Mouse (Mus musculus): Measurements from ENCODE around the gene Ggct. TPM values are rescaled to one million over a fixed set of nuclear protein-coding genes. Genes with fewer than 3 reads are reported as not detected.

Gene Ggct
- polyA plus RNA-seq, 1 experiment from 2014 or later: 2.9 TPM

GRCm38 (mm10) chr6:55003559-55003958 is 10.8 kb upstream of the Ggct start:
- no peak for ATAC-seq (ENCODE audit: low read depth)
- WGBS (ENCODE audit: insufficient replicate concordance): 31% methylated on average over 4 of the region's 4 CpGs
- no peak overlapping the region for H3K9ac ChIP-seq (ENCODE audit: low read depth, low read length)

GRCm38 (mm10) chr6:55002438-55002837 is 9.7 kb upstream of the Ggct start:
- Histone ChIP-seq H3K4me1 (ENCODE audit: control insufficient read depth, low read depth, low read length) (no peaks in the 10 kb centered on the region), H3K27me3 (ENCODE audit: control insufficient read depth, insufficient read depth, low read depth, low read length) (no peaks in the 10 kb centered on the region), H3K4me2 (ENCODE audit: low read depth, low read length) (no peak overlapping the region), H3K4me3 (ENCODE audit: low read depth, low read length) (no peak overlapping the region), H3K9ac (ENCODE audit: low read depth, low read length) (no peak overlapping the region), H3K9me3 (replicated peaks; ENCODE audit: control insufficient read depth, low read length) (no peaks in the 10 kb centered on the region), H3K36me3 (ENCODE audit: control insufficient read depth, insufficient read depth) (no peaks in the 10 kb centered on the region), H3K27ac (ENCODE audit: low read length) (no peak overlapping the region)
- WGBS (ENCODE audit: insufficient replicate concordance): 54% methylated on average over 4 of the region's 4 CpGs
- no peak for ATAC-seq (ENCODE audit: low read depth)

More at GRCm38 (mm10) chr6:55003559-55003958, 10.8 kb upstream of the Ggct start:
- H3K4me1 ChIP-seq (ENCODE audit: control insufficient read depth, low read depth, low read length): no peaks in the 10 kb centered on the region
- H3K36me3 ChIP-seq (ENCODE audit: control insufficient read depth, insufficient read depth): no peaks in the 10 kb centered on the region
- no peaks in the 10 kb centered on the region for H3K9me3 ChIP-seq (replicated peaks; ENCODE audit: control insufficient read depth, low read length)
- H3K27me3 ChIP-seq (ENCODE audit: control insufficient read depth, insufficient read depth, low read depth, low read length): no peaks in the 10 kb centered on the region
- H3K4me3 ChIP-seq (ENCODE audit: low read depth, low read length): no peak overlapping the region
- no peak overlapping the region for H3K4me2 ChIP-seq (ENCODE audit: low read depth, low read length)
- H3K27ac ChIP-seq (ENCODE audit: low read length): no peak overlapping the region

- Histone ChIP-seq H3K9me3 (replicated peaks; ENCODE audit: control insufficient read depth, low read length) (no peaks in the 10 kb centered on the region), H3K4me3 (ENCODE audit: low read depth, low read length) (no peak overlapping the region), H3K36me3 (ENCODE audit: control insufficient read depth, insufficient read depth) (no peaks in the 10 kb centered on the region), H3K9ac (ENCODE audit: low read depth, low read length) (no peak overlapping the region), H3K4me1 (ENCODE audit: control insufficient read depth, low read depth, low read length) (no peaks in the 10 kb centered on the region), H3K27me3 (ENCODE audit: control insufficient read depth, insufficient read depth, low read depth, low read length) (no peaks in the 10 kb centered on the region), H3K27ac (ENCODE audit: low read length) (no peak overlapping the region), H3K4me2 (ENCODE audit: low read depth, low read length) (no peak overlapping the region)
- ATAC-seq (ENCODE audit: low read depth): no peak
- 47% methylated on average over 4 of the region's 4 CpGs for WGBS (ENCODE audit: insufficient replicate concordance)
These were observed 8.6 kb upstream of the Ggct start for GRCm38 (mm10) chr6:55001320-55001719.

- Histone ChIP-seq H3K4me2 (ENCODE audit: low read depth, low read length) (no peak overlapping the region), H3K4me3 (ENCODE audit: low read depth, low read length) (no peak overlapping the region), H3K27me3 (ENCODE audit: control insufficient read depth, insufficient read depth, low read depth, low read length) (no peaks in the 10 kb centered on the region), H3K4me1 (ENCODE audit: control insufficient read depth, low read depth, low read length) (peaks cover 4% of the 10 kb centered on the region), H3K27ac (ENCODE audit: low read length) (no peak overlapping the region), H3K9ac (ENCODE audit: low read depth, low read length) (no peak overlapping the region), H3K36me3 (ENCODE audit: control insufficient read depth, insufficient read depth) (no peaks in the 10 kb centered on the region), H3K9me3 (replicated peaks; ENCODE audit: control insufficient read depth, low read length) (no peaks in the 10 kb centered on the region)
- no peak for ATAC-seq (ENCODE audit: low read depth)
- WGBS (ENCODE audit: insufficient replicate concordance): 63% methylated on average over 6 of the region's 6 CpGs
These were observed 5.0 kb upstream of the Ggct start for GRCm38 (mm10) chr6:54997726-54998125.

- 71% methylated on average over 3 of the region's 3 CpGs for WGBS (ENCODE audit: insufficient replicate concordance)
These were observed 3.6 kb upstream of the Ggct start for GRCm38 (mm10) chr6:54996361-54996760.

GRCm38 (mm10) chr6:54992141-54992540 is 609 bp downstream of the Ggct start:
- no peaks in the 10 kb centered on the region for H3K27me3 ChIP-seq (ENCODE audit: control insufficient read depth, insufficient read depth, low read depth, low read length)
- WGBS (ENCODE audit: insufficient replicate concordance): under 1% methylated on average over 7 of the region's 7 CpGs
- H3K4me1 ChIP-seq (ENCODE audit: control insufficient read depth, low read depth, low read length): peaks cover 18% of the 10 kb centered on the region
- peak overlapping the region; percentile 98 for H3K4me2 ChIP-seq (ENCODE audit: low read depth, low read length)
- H3K36me3 ChIP-seq (ENCODE audit: control insufficient read depth, insufficient read depth): no peaks in the 10 kb centered on the region
- no peaks in the 10 kb centered on the region for H3K9me3 ChIP-seq (replicated peaks; ENCODE audit: control insufficient read depth, low read length)
- peak overlapping the region; percentile 60 for H3K9ac ChIP-seq (ENCODE audit: low read depth, low read length)
- ATAC-seq (ENCODE audit: low read depth): no peak
- peak overlapping the region; percentile 64 for H3K4me3 ChIP-seq (ENCODE audit: low read depth, low read length)
- H3K27ac ChIP-seq (ENCODE audit: low read length): no peak overlapping the region

More at GRCm38 (mm10) chr6:54996361-54996760, 3.6 kb upstream of the Ggct start:
- no peaks in the 10 kb centered on the region for H3K36me3 ChIP-seq (ENCODE audit: control insufficient read depth, insufficient read depth)
- H3K27ac ChIP-seq (ENCODE audit: low read length): no peak overlapping the region
- H3K4me2 ChIP-seq (ENCODE audit: low read depth, low read length): no peak overlapping the region
- H3K4me3 ChIP-seq (ENCODE audit: low read depth, low read length): no peak overlapping the region
- H3K4me1 ChIP-seq (ENCODE audit: control insufficient read depth, low read depth, low read length): peaks cover 16% of the 10 kb centered on the region
- no peak overlapping the region for H3K9ac ChIP-seq (ENCODE audit: low read depth, low read length)
- ATAC-seq (ENCODE audit: low read depth): no peak
- no peaks in the 10 kb centered on the region for H3K9me3 ChIP-seq (replicated peaks; ENCODE audit: control insufficient read depth, low read length)
- no peaks in the 10 kb centered on the region for H3K27me3 ChIP-seq (ENCODE audit: control insufficient read depth, insufficient read depth, low read depth, low read length)

GRCm38 (mm10) chr6:54991189-54991588 is 1.6 kb downstream of the Ggct start:
- no peak overlapping the region for H3K9ac ChIP-seq (ENCODE audit: low read depth, low read length)

GRCm38 (mm10) chr6:54988141-54988540 is 4.6 kb downstream of the Ggct start:
- 71% methylated on average over 6 of the region's 6 CpGs for WGBS (ENCODE audit: insufficient replicate concordance)
- no peak overlapping the region for H3K4me2 ChIP-seq (ENCODE audit: low read depth, low read length)
- ATAC-seq (ENCODE audit: low read depth): no peak

More at GRCm38 (mm10) chr6:54991189-54991588, 1.6 kb downstream of the Ggct start:
- Histone ChIP-seq H3K4me1 (ENCODE audit: control insufficient read depth, low read depth, low read length) (peaks cover 18% of the 10 kb centered on the region), H3K4me2 (ENCODE audit: low read depth, low read length) (no peak overlapping the region), H3K27ac (ENCODE audit: low read length) (no peak overlapping the region), H3K4me3 (ENCODE audit: low read depth, low read length) (no peak overlapping the region), H3K9me3 (replicated peaks; ENCODE audit: control insufficient read depth, low read length) (no peaks in the 10 kb centered on the region), H3K36me3 (ENCODE audit: control insufficient read depth, insufficient read depth) (no peaks in the 10 kb centered on the region), H3K27me3 (ENCODE audit: control insufficient read depth, insufficient read depth, low read depth, low read length) (no peaks in the 10 kb centered on the region)
- no peak for ATAC-seq (ENCODE audit: low read depth)
- WGBS (ENCODE audit: insufficient replicate concordance): 13% methylated on average over 2 of the region's 2 CpGs

GRCm38 (mm10) chr6:54984096-54984495 is 8.7 kb downstream of the Ggct start:
- no peak for ATAC-seq (ENCODE audit: low read depth)
- Histone ChIP-seq H3K36me3 (ENCODE audit: control insufficient read depth, insufficient read depth) (no peaks in the 10 kb centered on the region), H3K27me3 (ENCODE audit: control insufficient read depth, insufficient read depth, low read depth, low read length) (no peaks in the 10 kb centered on the region), H3K4me2 (ENCODE audit: low read depth, low read length) (no peak overlapping the region), H3K9me3 (replicated peaks; ENCODE audit: control insufficient read depth, low read length) (no peaks in the 10 kb centered on the region), H3K4me3 (ENCODE audit: low read depth, low read length) (no peak overlapping the region), H3K27ac (ENCODE audit: low read length) (no peak overlapping the region), H3K9ac (ENCODE audit: low read depth, low read length) (no peak overlapping the region), H3K4me1 (ENCODE audit: control insufficient read depth, low read depth, low read length) (no peaks in the 10 kb centered on the region)
- WGBS (ENCODE audit: insufficient replicate concordance): 70% methylated on average over 8 of the region's 8 CpGs

More at GRCm38 (mm10) chr6:54988141-54988540, 4.6 kb downstream of the Ggct start:
- Histone ChIP-seq H3K9me3 (replicated peaks; ENCODE audit: control insufficient read depth, low read length) (no peaks in the 10 kb centered on the region), H3K27me3 (ENCODE audit: control insufficient read depth, insufficient read depth, low read depth, low read length) (no peaks in the 10 kb centered on the region), H3K27ac (ENCODE audit: low read length) (no peak overlapping the region), H3K4me3 (ENCODE audit: low read depth, low read length) (no peak overlapping the region), H3K4me1 (ENCODE audit: control insufficient read depth, low read depth, low read length) (peaks cover 14% of the 10 kb centered on the region), H3K36me3 (ENCODE audit: control insufficient read depth, insufficient read depth) (no peaks in the 10 kb centered on the region), H3K9ac (ENCODE audit: low read depth, low read length) (no peak overlapping the region)
